Mouse (Mus musculus) thymus, adult 18-20 months (tissue): ENCODE measurements around the gene Hsdl1.

Source experiments
- DNase-seq, 2 experiments: peaks; one replicate each; pipeline ENCODE4 v3.0.0; 2022; ENCODE audit warnings: mixed read lengths in 2 of 2

The Hsdl1 gene

GRCm38 (mm10) chr8:119516674-119517073, 58.3 kb downstream of the Hsdl1 start:
- DNase-seq, result no peak

GRCm38 (mm10) chr8:119515767-119516166, 59.2 kb downstream of the Hsdl1 start:
- no peak for DNase-seq

GRCm38 (mm10) chr8:119514940-119515339, 60.0 kb downstream of the Hsdl1 start:
- DNase-seq, result no peak

- DNase-seq, result no peak
Measured at GRCm38 (mm10) chr8:119513405-119513804, 61.6 kb downstream of the Hsdl1 start.
